Mouse (Mus musculus): ENCODE data around the gene Bcl7b. TPM values are rescaled to one million over a fixed set of nuclear protein-coding genes. Genes with fewer than 3 reads are reported as not detected.
A peak's percentile ranks its signal among the peaks of the same experiment; 100 is the strongest.

Bcl7b gene
- total RNA-seq, 1 experiment, result 17.5 TPM

DNA sequence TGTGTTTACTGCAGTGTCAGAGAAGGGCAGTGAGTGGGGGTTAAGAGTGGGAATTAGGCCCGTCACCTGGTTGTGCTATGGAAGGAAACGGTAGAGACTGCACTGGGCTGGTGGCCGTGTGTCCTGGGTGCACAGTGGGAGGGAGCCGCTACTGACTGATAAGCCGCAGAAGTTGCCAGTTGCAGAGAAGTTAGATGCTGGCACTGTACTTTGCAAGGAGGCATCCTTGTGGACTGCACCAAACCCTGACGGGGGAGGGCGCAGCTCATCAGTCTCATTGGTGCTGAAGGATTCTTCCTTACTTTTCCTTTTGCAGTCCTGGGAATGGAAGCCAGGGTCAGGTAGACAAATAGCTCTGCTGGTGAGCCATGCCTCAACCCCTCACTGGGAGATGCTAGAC, 6.4 kb upstream of the Bcl7b start:
- in situ Hi-C loops (cut with MboI; ENCODE audit: low sequenced_read_pairs in 2 of 2, unreplicated experiment in 2 of 2), result no loop called here
- Histone ChIP-seq H3K4me1 (ENCODE audit: control insufficient read depth in 2 of 2, insufficient read depth in 2 of 2, low read length in 2 of 2, poor library complexity in 1 of 2) (no peaks in the 10 kb centered on the region; a peak in 1 of 4 replicates), H3K36me3 (ENCODE audit: control insufficient read depth, insufficient read depth, low read length, poor library complexity, severe bottlenecking) (peaks cover 33% of the 10 kb centered on the region), H3K27ac (ENCODE audit: insufficient read depth, low read depth, low read length, poor library complexity, severe bottlenecking) (no peak overlapping the region), H3K4me3 (ENCODE audit: insufficient read depth in 1 of 2, low read depth in 1 of 2, low read length in 2 of 2, poor library complexity in 1 of 2, severe bottlenecking in 1 of 2) (no peak overlapping the region), H3K9me3 (ENCODE audit: control insufficient read depth, insufficient read depth, low read depth, low read length) (no peaks in the 10 kb centered on the region), H3K9ac (ENCODE audit: insufficient read depth, low read depth, low read length, poor library complexity, severe bottlenecking) (no peak overlapping the region)
- TF ChIP-seq MAFK (IDR thresholded peaks at IDR 0.05; ENCODE audit: insufficient read depth, low read depth, low read length), result no peak
- TF ChIP-seq HCFC1 (IDR thresholded peaks at IDR 0.05; ENCODE audit: borderline replicate concordance, insufficient read depth, low read length), result no peak
- no peak for TF ChIP-seq ZNF384 (IDR thresholded peaks at IDR 0.05; ENCODE audit: low read depth, low read length)
- no peak for TF ChIP-seq CHD2 (IDR thresholded peaks at IDR 0.05; ENCODE audit: low read depth, low read length)
- no peak for TF ChIP-seq ZC3H11A (IDR thresholded peaks at IDR 0.05; ENCODE audit: borderline replicate concordance, low read depth, low read length)
- no peak for DNase-seq (ENCODE audit: low read depth, low spot score)

- in situ Hi-C loops (cut with MboI; ENCODE audit: low sequenced_read_pairs in 2 of 2, unreplicated experiment in 2 of 2), result no loop called here
- Histone ChIP-seq H3K9me3 (ENCODE audit: control insufficient read depth, insufficient read depth, low read depth, low read length) (no peaks in the 10 kb centered on the region), H3K36me3 (ENCODE audit: control insufficient read depth, insufficient read depth, low read length, poor library complexity, severe bottlenecking) (peaks cover 29% of the 10 kb centered on the region), H3K4me3 (ENCODE audit: insufficient read depth in 1 of 2, low read depth in 1 of 2, low read length in 2 of 2, poor library complexity in 1 of 2, severe bottlenecking in 1 of 2) (no peak overlapping the region), H3K4me1 (ENCODE audit: control insufficient read depth in 2 of 2, insufficient read depth in 2 of 2, low read length in 2 of 2, poor library complexity in 1 of 2) (peaks cover 0 to 2% of the 10 kb centered on the region in 2 experiments; a peak in 1 of 4 replicates), H3K27ac (ENCODE audit: insufficient read depth, low read depth, low read length, poor library complexity, severe bottlenecking) (no peak overlapping the region), H3K9ac (ENCODE audit: insufficient read depth, low read depth, low read length, poor library complexity, severe bottlenecking) (no peak overlapping the region)
- DNase-seq (ENCODE audit: low read depth, low spot score), result no peak
- TF ChIP-seq ZNF384 (IDR thresholded peaks at IDR 0.05; ENCODE audit: low read depth, low read length) (no peak), CHD2 (IDR thresholded peaks at IDR 0.05; ENCODE audit: low read depth, low read length) (no peak), MAFK (IDR thresholded peaks at IDR 0.05; ENCODE audit: insufficient read depth, low read depth, low read length) (no peak), ZC3H11A (IDR thresholded peaks at IDR 0.05; ENCODE audit: borderline replicate concordance, low read depth, low read length) (no peak), HCFC1 (IDR thresholded peaks at IDR 0.05; ENCODE audit: borderline replicate concordance, insufficient read depth, low read length) (no peak)
Measured at GRCm38 (mm10) chr5:135162361-135162760, 5.7 kb upstream of the Bcl7b start.

DNA sequence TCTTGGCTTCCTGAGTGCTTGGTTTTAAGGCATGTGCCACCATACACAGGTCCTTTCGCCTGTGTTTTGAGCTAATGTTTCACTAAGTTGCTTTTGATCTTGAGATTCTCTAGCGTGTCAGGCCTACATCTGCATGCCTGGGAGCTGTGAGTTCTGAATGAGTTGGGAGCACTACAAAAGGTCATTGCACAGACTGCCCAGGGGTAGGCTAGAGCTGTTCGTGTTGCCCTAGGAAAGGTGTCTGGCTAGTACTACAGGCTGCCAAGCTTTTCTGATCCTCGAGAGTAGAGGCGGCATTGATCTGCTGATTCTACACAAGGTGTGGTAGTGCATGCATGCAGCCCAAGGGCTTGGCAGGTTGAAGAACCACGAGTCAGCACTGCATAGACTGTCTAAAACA, 5.3 kb upstream of the Bcl7b start:
- Histone ChIP-seq H3K27ac (ENCODE audit: insufficient read depth, low read depth, low read length, poor library complexity, severe bottlenecking) (no peak overlapping the region), H3K36me3 (ENCODE audit: control insufficient read depth, insufficient read depth, low read length, poor library complexity, severe bottlenecking) (peaks cover 26% of the 10 kb centered on the region), H3K9me3 (ENCODE audit: control insufficient read depth, insufficient read depth, low read depth, low read length) (no peaks in the 10 kb centered on the region), H3K4me3 (ENCODE audit: insufficient read depth in 1 of 2, low read depth in 1 of 2, low read length in 2 of 2, poor library complexity in 1 of 2, severe bottlenecking in 1 of 2) (no peak overlapping the region), H3K4me1 (ENCODE audit: control insufficient read depth in 2 of 2, insufficient read depth in 2 of 2, low read length in 2 of 2, poor library complexity in 1 of 2) (peaks cover 0 to 3% of the 10 kb centered on the region in 2 experiments; a peak in 1 of 4 replicates), H3K9ac (ENCODE audit: insufficient read depth, low read depth, low read length, poor library complexity, severe bottlenecking) (no peak overlapping the region)
- in situ Hi-C loops (cut with MboI; ENCODE audit: low sequenced_read_pairs in 2 of 2, unreplicated experiment in 2 of 2), result no loop called here
- DNase-seq (ENCODE audit: low read depth, low spot score), result no peak
- TF ChIP-seq CHD2 (IDR thresholded peaks at IDR 0.05; ENCODE audit: low read depth, low read length), result no peak
- no peak for TF ChIP-seq HCFC1 (IDR thresholded peaks at IDR 0.05; ENCODE audit: borderline replicate concordance, insufficient read depth, low read length)
- no peak for TF ChIP-seq ZC3H11A (IDR thresholded peaks at IDR 0.05; ENCODE audit: borderline replicate concordance, low read depth, low read length)
- no peak for TF ChIP-seq ZNF384 (IDR thresholded peaks at IDR 0.05; ENCODE audit: low read depth, low read length)
- TF ChIP-seq MAFK (IDR thresholded peaks at IDR 0.05; ENCODE audit: insufficient read depth, low read depth, low read length), result no peak

DNA sequence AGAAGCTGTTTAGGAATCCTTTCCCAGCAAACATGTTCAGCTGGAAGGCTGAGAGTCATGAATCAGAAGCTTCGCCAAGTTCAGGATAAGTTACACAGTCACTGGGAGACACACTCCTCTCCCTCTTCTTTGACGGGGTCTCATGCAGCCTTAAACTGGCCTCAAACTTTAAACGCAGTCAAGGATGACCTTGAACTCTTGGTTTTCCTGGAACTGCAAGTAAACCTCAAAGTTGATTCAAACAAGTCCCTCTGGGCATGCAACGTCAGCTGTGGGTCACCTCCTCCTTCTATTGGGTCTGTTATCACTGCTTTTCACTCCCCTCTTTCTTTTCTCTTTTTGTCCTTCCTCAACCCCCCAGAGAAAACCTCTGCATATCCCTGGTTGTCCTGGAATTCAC, 1.2 kb upstream of the Bcl7b start:
- no peak for TF ChIP-seq MAFK (IDR thresholded peaks at IDR 0.05; ENCODE audit: insufficient read depth, low read depth, low read length)
- TF ChIP-seq HCFC1 (IDR thresholded peaks at IDR 0.05; ENCODE audit: borderline replicate concordance, insufficient read depth, low read length), result no peak
- no peak for TF ChIP-seq ZC3H11A (IDR thresholded peaks at IDR 0.05; ENCODE audit: borderline replicate concordance, low read depth, low read length)
- no peak for DNase-seq (ENCODE audit: low read depth, low spot score)
- peaks cover 4% of the 10 kb centered on the region; the same call in 1 of the 2 replicates for H3K36me3 ChIP-seq (ENCODE audit: control insufficient read depth, insufficient read depth, low read length, poor library complexity, severe bottlenecking)
- no peak overlapping the region for H3K9ac ChIP-seq (ENCODE audit: insufficient read depth, low read depth, low read length, poor library complexity, severe bottlenecking)
- H3K9me3 ChIP-seq (ENCODE audit: control insufficient read depth, insufficient read depth, low read depth, low read length), result no peaks in the 10 kb centered on the region
- H3K27ac ChIP-seq (ENCODE audit: insufficient read depth, low read depth, low read length, poor library complexity, severe bottlenecking), result no peak overlapping the region; the same call in 1 of the 2 replicates
- in situ Hi-C loops (cut with MboI; ENCODE audit: low sequenced_read_pairs in 2 of 2, unreplicated experiment in 2 of 2), result no loop called here
- peaks cover 3 to 12% of the 10 kb centered on the region in 2 experiments; a peak in 3 of 4 replicates for H3K4me1 ChIP-seq (ENCODE audit: control insufficient read depth in 2 of 2, insufficient read depth in 2 of 2, low read length in 2 of 2, poor library complexity in 1 of 2)
- no peak overlapping the region for H3K4me3 ChIP-seq (ENCODE audit: insufficient read depth in 1 of 2, low read depth in 1 of 2, low read length in 2 of 2, poor library complexity in 1 of 2, severe bottlenecking in 1 of 2)

DNA sequence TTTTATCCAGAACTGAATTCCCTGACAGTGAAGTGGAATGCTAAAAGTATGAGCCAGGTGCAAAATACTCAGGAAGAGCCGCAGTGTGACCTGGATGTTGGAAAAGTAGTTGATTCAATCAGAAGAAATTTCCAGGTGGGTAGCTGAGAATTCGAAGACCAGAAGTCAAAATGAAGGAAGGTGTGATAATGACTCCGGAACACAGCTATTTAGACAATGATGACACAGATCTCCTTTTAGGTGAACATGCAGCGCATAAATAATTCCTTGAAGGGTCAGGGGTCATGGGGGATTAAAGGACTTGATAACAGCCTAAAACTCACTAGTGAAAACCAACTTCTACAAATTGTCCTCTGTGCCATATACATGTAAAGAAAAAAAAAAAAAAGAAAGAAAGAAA, 614 bp upstream of the Bcl7b start:
- in situ Hi-C loops (cut with MboI; ENCODE audit: low sequenced_read_pairs in 2 of 2, unreplicated experiment in 2 of 2), result no loop called here

More for the DNA sequence above, 614 bp upstream of the Bcl7b start:
- Histone ChIP-seq H3K9me3 (ENCODE audit: control insufficient read depth, insufficient read depth, low read depth, low read length) (no peaks in the 10 kb centered on the region), H3K4me1 (ENCODE audit: control insufficient read depth in 2 of 2, insufficient read depth in 2 of 2, low read length in 2 of 2, poor library complexity in 1 of 2) (peaks cover 3 to 12% of the 10 kb centered on the region in 2 experiments; a peak in 3 of 4 replicates), H3K27ac (ENCODE audit: insufficient read depth, low read depth, low read length, poor library complexity, severe bottlenecking) (peak overlapping the region; percentile 8; the same call in 1 of the 2 replicates), H3K36me3 (ENCODE audit: control insufficient read depth, insufficient read depth, low read length, poor library complexity, severe bottlenecking) (0 out of 2 replicates have a peak, but pooled peaks cover 3% of the 10 kb centered on the region), H3K9ac (ENCODE audit: insufficient read depth, low read depth, low read length, poor library complexity, severe bottlenecking) (no peak overlapping the region), H3K4me3 (ENCODE audit: insufficient read depth in 1 of 2, low read depth in 1 of 2, low read length in 2 of 2, poor library complexity in 1 of 2, severe bottlenecking in 1 of 2) (no peak overlapping the region)
- TF ChIP-seq HCFC1 (IDR thresholded peaks at IDR 0.05; ENCODE audit: borderline replicate concordance, insufficient read depth, low read length), result no peak
- no peak for TF ChIP-seq ZC3H11A (IDR thresholded peaks at IDR 0.05; ENCODE audit: borderline replicate concordance, low read depth, low read length)
- DNase-seq (ENCODE audit: low read depth, low spot score), result no peak

Measured in ES-E14 (cell line).